Mouse (Mus musculus): ENCODE data around the gene Ankzf1. TPM values are rescaled to one million over a fixed set of nuclear protein-coding genes. Genes with fewer than 3 reads are reported as not detected.

The Ankzf1 gene
- polyA plus RNA-seq, 1 experiment = 14.5 TPM

- Histone ChIP-seq H3K4me3 (ENCODE audit: insufficient read depth, low read depth, low read length) (no peak overlapping the region), H3K36me3 (ENCODE audit: control insufficient read depth, insufficient read depth, low read length) (no peaks in the 10 kb centered on the region), H3K27ac (ENCODE audit: insufficient read depth, low read depth, low read length) (no peak overlapping the region), H3K4me1 (ENCODE audit: control insufficient read depth, insufficient read depth, low read length) (no peaks in the 10 kb centered on the region), H3K27me3 (replicated peaks; ENCODE audit: control insufficient read depth, insufficient read depth, low read length) (no peaks in the 10 kb centered on the region)
- no peak for DNase-seq
- TF ChIP-seq CTCF (conservative IDR thresholded peaks at IDR 0.05; ENCODE audit: insufficient read depth, insufficient read length, low read depth, low read length) = no peak
- no peak for TF ChIP-seq POLR2A (IDR thresholded peaks at IDR 0.05; ENCODE audit: low read depth, low read length)
Observed at GRCm38 (mm10) chr1:75158990-75159389, 33.0 kb upstream of the Ankzf1 start.

- TF ChIP-seq CTCF (conservative IDR thresholded peaks at IDR 0.05; ENCODE audit: insufficient read depth, insufficient read length, low read depth, low read length) = no peak
- no peak for TF ChIP-seq POLR2A (IDR thresholded peaks at IDR 0.05; ENCODE audit: low read depth, low read length)
- no peaks in the 10 kb centered on the region for H3K27me3 ChIP-seq (replicated peaks; ENCODE audit: control insufficient read depth, insufficient read depth, low read length)
- no peaks in the 10 kb centered on the region for H3K4me1 ChIP-seq (ENCODE audit: control insufficient read depth, insufficient read depth, low read length)
- DNase-seq = no peak
- H3K27ac ChIP-seq (ENCODE audit: insufficient read depth, low read depth, low read length) = no peak overlapping the region
- 77% methylated on average over 5 of the region's 5 CpGs for WGBS
- no peak overlapping the region for H3K4me3 ChIP-seq (ENCODE audit: insufficient read depth, low read depth, low read length)
- no peaks in the 10 kb centered on the region for H3K36me3 ChIP-seq (ENCODE audit: control insufficient read depth, insufficient read depth, low read length)
Observed at GRCm38 (mm10) chr1:75159540-75160255, 32.3 kb upstream of the Ankzf1 start.

GRCm38 (mm10) chr1:75160256-75160617 is 31.7 kb upstream of the Ankzf1 start:
- Histone ChIP-seq H3K36me3 (ENCODE audit: control insufficient read depth, insufficient read depth, low read length) (no peaks in the 10 kb centered on the region), H3K4me1 (ENCODE audit: control insufficient read depth, insufficient read depth, low read length) (no peaks in the 10 kb centered on the region), H3K4me3 (ENCODE audit: insufficient read depth, low read depth, low read length) (no peak overlapping the region), H3K27ac (ENCODE audit: insufficient read depth, low read depth, low read length) (no peak overlapping the region), H3K27me3 (replicated peaks; ENCODE audit: control insufficient read depth, insufficient read depth, low read length) (no peaks in the 10 kb centered on the region)
- no peak for DNase-seq
- 91% methylated on average over 4 of the region's 4 CpGs for WGBS
- TF ChIP-seq CTCF (conservative IDR thresholded peaks at IDR 0.05; ENCODE audit: insufficient read depth, insufficient read length, low read depth, low read length) (no peak), POLR2A (IDR thresholded peaks at IDR 0.05; ENCODE audit: low read depth, low read length) (no peak)

GRCm38 (mm10) chr1:75168093-75168471 is 23.9 kb upstream of the Ankzf1 start:
- DNase-seq = no peak
- peaks cover 8% of the 10 kb centered on the region; the same call in 1 of the 2 replicates for H3K4me1 ChIP-seq (ENCODE audit: control insufficient read depth, insufficient read depth, low read length)
- no peaks in the 10 kb centered on the region for H3K36me3 ChIP-seq (ENCODE audit: control insufficient read depth, insufficient read depth, low read length)
- no peaks in the 10 kb centered on the region for H3K27me3 ChIP-seq (replicated peaks; ENCODE audit: control insufficient read depth, insufficient read depth, low read length)
- H3K27ac ChIP-seq (ENCODE audit: insufficient read depth, low read depth, low read length) = peak overlapping the region; percentile 65; the same call in 1 of the 2 replicates
- H3K4me3 ChIP-seq (ENCODE audit: insufficient read depth, low read depth, low read length) = peak overlapping the region; percentile 43
- TF ChIP-seq CTCF (conservative IDR thresholded peaks at IDR 0.05; ENCODE audit: insufficient read depth, insufficient read length, low read depth, low read length) = no peak
- TF ChIP-seq POLR2A (IDR thresholded peaks at IDR 0.05; ENCODE audit: low read depth, low read length) = no peak
- WGBS = 10% methylated on average over 7 of the region's 7 CpGs

GRCm38 (mm10) chr1:75168472-75169464 is 23.2 kb upstream of the Ankzf1 start, which contains the start of gene Zfand2b:
Gene Zfand2b (plus strand): TSS chr1:75168646.
- WGBS = 2% methylated on average over 59 of the region's 59 CpGs
- DNase-seq = peak; percentile 99
- Histone ChIP-seq H3K4me1 (ENCODE audit: control insufficient read depth, insufficient read depth, low read length) (peaks cover 8% of the 10 kb centered on the region; the same call in 1 of the 2 replicates), H3K4me3 (ENCODE audit: insufficient read depth, low read depth, low read length) (peak within 1 kb of the TSS; percentile 62), H3K27me3 (replicated peaks; ENCODE audit: control insufficient read depth, insufficient read depth, low read length) (no peaks in the 10 kb centered on the region), H3K27ac (ENCODE audit: insufficient read depth, low read depth, low read length) (peak within 1 kb of the TSS; percentile 65; the same call in 1 of the 2 replicates), H3K36me3 (ENCODE audit: control insufficient read depth, insufficient read depth, low read length) (no peaks in the 10 kb centered on the region)
- no peak for TF ChIP-seq CTCF (conservative IDR thresholded peaks at IDR 0.05; ENCODE audit: insufficient read depth, insufficient read length, low read depth, low read length)
- TF ChIP-seq POLR2A (IDR thresholded peaks at IDR 0.05; ENCODE audit: low read depth, low read length) = peak; percentile 61

- peak; percentile 75 for DNase-seq
- WGBS = 6% methylated on average over 23 of the region's 23 CpGs
- H3K36me3 ChIP-seq (ENCODE audit: control insufficient read depth, insufficient read depth, low read length) = peaks cover 3% of the 10 kb centered on the region
Observed at GRCm38 (mm10) chr1:75179334-75180104, 12.4 kb upstream of the Ankzf1 start.

More at GRCm38 (mm10) chr1:75179334-75180104, 12.4 kb upstream of the Ankzf1 start:
- no peak for TF ChIP-seq POLR2A (IDR thresholded peaks at IDR 0.05; ENCODE audit: low read depth, low read length)
- TF ChIP-seq CTCF (conservative IDR thresholded peaks at IDR 0.05; ENCODE audit: insufficient read depth, insufficient read length, low read depth, low read length) = no peak
- H3K4me3 ChIP-seq (ENCODE audit: insufficient read depth, low read depth, low read length) = peak overlapping the region; percentile 88
- no peak overlapping the region; the same call in 1 of the 2 replicates for H3K27ac ChIP-seq (ENCODE audit: insufficient read depth, low read depth, low read length)
- H3K4me1 ChIP-seq (ENCODE audit: control insufficient read depth, insufficient read depth, low read length) = no peaks in the 10 kb centered on the region
- H3K27me3 ChIP-seq (replicated peaks; ENCODE audit: control insufficient read depth, insufficient read depth, low read length) = no peaks in the 10 kb centered on the region

All from kidney, adult 2 months (tissue).